Mouse (Mus musculus): ENCODE data around the gene Tll1. TPM values are rescaled to one million over a fixed set of nuclear protein-coding genes. Genes with fewer than 3 reads are reported as not detected.

Tll1 gene
- polyA plus RNA-seq (2015; fragmentation: Nextera tagmentation; extraction: Ambion mirVana) = 1.4 TPM in 2 replicates

DNA sequence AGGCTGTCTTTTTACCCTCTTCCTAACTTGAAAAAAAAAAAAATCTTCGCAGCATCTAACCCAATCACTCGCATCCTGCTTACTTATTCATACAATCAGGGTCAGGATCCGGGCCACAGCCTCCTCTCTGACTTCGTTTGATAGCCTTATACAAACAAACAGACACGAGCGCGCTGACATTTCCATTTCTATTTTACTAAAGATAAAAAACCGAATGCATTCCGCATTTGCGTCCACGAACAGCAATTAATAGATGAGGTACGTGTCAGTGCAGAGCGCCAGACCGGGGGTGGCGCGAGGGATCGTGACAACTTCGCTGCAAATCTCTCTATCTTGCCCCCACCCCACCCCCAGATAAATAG is at the start of gene Tll1:
TSS of gene Tll1 (minus strand) at position 248 of the 362 bp plus-strand sequence.
- WGBS = under 1% methylated on average over 18 of the region's 18 CpGs
- peak within 1 kb of the TSS; percentile 83 for H3K9ac ChIP-seq
- peaks cover 19% of the 10 kb centered on the region; the same call in 1 of the 2 replicates for H3K4me1 ChIP-seq
- 0 out of 2 replicates have a peak within 1 kb of the TSS, but pooled peaks have one; percentile 3 for H3K27ac ChIP-seq (replicated peaks)
- H3K9me3 ChIP-seq = no peaks in the 10 kb centered on the region
- no peaks in the 10 kb centered on the region for H3K36me3 ChIP-seq
- ATAC-seq (ENCODE audit: extremely low read depth, insufficient number of reproducible peaks, low FRiP score, low TSS enrichment) = no peak
- H3K4me3 ChIP-seq = peak within 1 kb of the TSS; percentile 78
- H3K27me3 ChIP-seq (replicated peaks) = 0 out of 2 replicates have a peak, but pooled peaks cover 6% of the 10 kb centered on the region
- peak within 1 kb of the TSS; percentile 100 for H3K4me2 ChIP-seq

DNA sequence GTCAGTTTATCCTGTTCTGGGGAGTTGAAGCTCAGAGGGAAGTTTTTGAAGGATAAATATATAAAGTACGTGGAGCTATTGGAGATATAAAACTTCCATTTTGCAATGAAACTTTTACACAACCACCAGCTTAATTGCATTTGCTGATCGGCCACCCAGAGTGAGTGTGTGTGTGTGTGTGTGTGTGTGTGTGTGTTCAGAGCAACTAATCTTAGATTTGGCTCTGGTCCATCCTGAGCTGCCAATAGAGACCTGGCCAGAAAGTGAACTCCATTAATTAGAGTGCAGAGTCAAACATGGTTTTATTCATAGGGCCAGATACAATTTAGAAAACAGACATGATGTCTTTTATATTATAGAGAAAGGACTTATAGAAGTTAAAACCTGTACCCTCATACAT is 32.6 kb upstream of the Tll1 start:
- ATAC-seq (ENCODE audit: extremely low read depth, insufficient number of reproducible peaks, low FRiP score, low TSS enrichment) = no peak
- Histone ChIP-seq H3K4me3 (no peak overlapping the region), H3K9me3 (no peaks in the 10 kb centered on the region)

DNA sequence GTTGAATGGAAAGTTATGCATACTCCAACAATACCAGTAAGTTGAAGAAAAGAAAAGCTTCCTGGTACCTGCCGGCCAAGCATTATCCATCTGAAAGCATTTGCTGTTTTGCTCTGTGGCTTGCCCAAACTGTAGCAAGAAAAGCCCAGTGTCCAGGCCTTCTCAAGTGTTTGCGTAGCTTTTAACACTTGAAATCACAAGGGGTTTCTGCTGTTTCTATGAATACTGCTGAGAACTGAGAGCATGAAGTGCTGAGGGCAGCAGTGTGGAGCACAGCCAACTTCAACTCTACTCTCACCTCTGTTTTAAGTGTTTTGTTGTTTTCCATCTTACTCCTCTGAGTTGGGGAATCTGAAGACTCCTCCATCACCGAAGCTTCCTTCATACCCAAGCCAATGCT is 15.5 kb upstream of the Tll1 start:
- H3K27me3 ChIP-seq (replicated peaks) = no peaks in the 10 kb centered on the region
- no peak overlapping the region for H3K27ac ChIP-seq (replicated peaks)
- H3K36me3 ChIP-seq = no peaks in the 10 kb centered on the region
- H3K9ac ChIP-seq = no peak overlapping the region
- H3K4me1 ChIP-seq = no peaks in the 10 kb centered on the region
- H3K4me3 ChIP-seq = no peak overlapping the region
- ATAC-seq (ENCODE audit: extremely low read depth, insufficient number of reproducible peaks, low FRiP score, low TSS enrichment) = no peak
- 82% methylated on average over 3 of the region's 3 CpGs for WGBS
- H3K9me3 ChIP-seq = no peaks in the 10 kb centered on the region
- H3K4me2 ChIP-seq = no peak overlapping the region

More for the DNA sequence above, 32.6 kb upstream of the Tll1 start:
- Histone ChIP-seq H3K27me3 (replicated peaks) (no peaks in the 10 kb centered on the region), H3K9ac (no peak overlapping the region), H3K27ac (replicated peaks) (no peak overlapping the region), H3K4me2 (no peak overlapping the region), H3K36me3 (no peaks in the 10 kb centered on the region), H3K4me1 (no peaks in the 10 kb centered on the region)
- WGBS = 71% methylated on average over 2 of the region's 2 CpGs

DNA sequence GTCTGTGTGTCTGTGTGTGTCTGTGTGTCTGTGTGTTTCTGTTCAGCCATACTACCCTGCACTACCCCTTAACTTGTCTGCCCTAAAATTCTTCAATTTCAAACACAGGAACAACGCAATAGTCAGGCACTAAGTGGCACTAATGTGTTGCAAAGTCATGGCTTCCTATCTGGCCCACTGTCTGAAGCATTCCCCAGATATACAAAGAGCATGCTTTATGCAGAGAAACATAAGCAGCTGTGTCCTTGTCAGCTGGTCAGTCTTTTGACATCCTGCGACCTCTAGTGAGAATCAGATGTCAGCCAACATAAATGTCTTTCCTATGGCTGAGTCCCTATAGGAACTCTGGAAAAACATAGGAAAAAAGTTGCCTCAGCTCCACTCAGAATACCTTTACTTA is 11.6 kb upstream of the Tll1 start:
- no peak overlapping the region for H3K27ac ChIP-seq (replicated peaks)
- H3K36me3 ChIP-seq = no peaks in the 10 kb centered on the region
- no peak overlapping the region for H3K4me2 ChIP-seq
- H3K27me3 ChIP-seq (replicated peaks) = no peaks in the 10 kb centered on the region
- no peak overlapping the region for H3K4me3 ChIP-seq
- H3K9ac ChIP-seq = no peak overlapping the region
- WGBS = 43% methylated on average over 2 of the region's 2 CpGs
- no peak for ATAC-seq (ENCODE audit: extremely low read depth, insufficient number of reproducible peaks, low FRiP score, low TSS enrichment)
- no peaks in the 10 kb centered on the region for H3K9me3 ChIP-seq
- H3K4me1 ChIP-seq = no peaks in the 10 kb centered on the region

DNA sequence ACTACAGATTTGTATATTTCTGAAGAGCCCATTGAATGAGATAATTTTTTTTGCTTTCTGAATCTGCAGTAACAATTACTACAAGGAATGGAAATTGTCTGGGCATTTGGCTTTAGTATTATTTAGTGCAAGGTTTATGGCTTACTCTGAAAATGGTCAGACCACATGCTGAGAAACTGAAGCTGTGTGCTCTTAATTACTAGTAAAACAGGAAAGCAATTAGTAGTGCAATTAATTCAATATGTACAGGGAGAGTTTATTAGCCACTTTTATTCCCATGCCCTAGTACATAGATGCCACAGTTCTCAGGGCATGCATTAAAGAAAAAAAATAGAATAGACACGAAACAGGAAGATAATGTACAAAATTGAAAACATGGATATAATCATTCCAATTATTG is 10.2 kb upstream of the Tll1 start:
- H3K27me3 ChIP-seq (replicated peaks) = no peaks in the 10 kb centered on the region
- H3K9me3 ChIP-seq = peaks cover 7% of the 10 kb centered on the region; the same call in 1 of the 2 replicates
- no peak for ATAC-seq (ENCODE audit: extremely low read depth, insufficient number of reproducible peaks, low FRiP score, low TSS enrichment)
- no peak overlapping the region for H3K9ac ChIP-seq
- no peaks in the 10 kb centered on the region for H3K36me3 ChIP-seq
- WGBS = 75% methylated on average over 1 of the region's 1 CpGs
- H3K4me2 ChIP-seq = no peak overlapping the region
- H3K4me3 ChIP-seq = no peak overlapping the region
- no peak overlapping the region for H3K27ac ChIP-seq (replicated peaks)
- H3K4me1 ChIP-seq = no peaks in the 10 kb centered on the region

DNA sequence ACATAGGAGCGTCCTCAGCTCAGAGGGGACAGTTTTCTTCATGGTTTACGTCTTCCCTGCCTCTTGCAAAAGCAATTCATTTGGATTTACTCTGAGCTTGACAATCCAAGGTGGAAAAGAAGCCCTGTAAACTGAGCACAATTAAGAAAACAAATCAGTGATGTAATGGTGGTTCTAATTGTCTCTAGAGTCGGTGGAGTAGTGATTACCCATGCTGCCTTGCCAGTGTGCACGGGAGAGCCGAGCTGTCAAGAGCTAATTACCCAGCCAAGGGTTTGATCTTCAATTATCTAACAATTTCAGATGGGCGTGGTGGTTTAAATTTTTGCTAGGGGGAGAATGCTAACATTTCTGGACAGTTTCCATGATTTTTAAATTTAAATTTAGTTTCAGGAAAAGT is 9.3 kb upstream of the Tll1 start:
- 57% methylated on average over 6 of the region's 6 CpGs for WGBS
- H3K27me3 ChIP-seq (replicated peaks) = no peaks in the 10 kb centered on the region
- H3K9me3 ChIP-seq = peaks cover 7% of the 10 kb centered on the region; the same call in 1 of the 2 replicates
- H3K27ac ChIP-seq (replicated peaks) = no peak overlapping the region
- no peak overlapping the region for H3K4me2 ChIP-seq
- no peak overlapping the region for H3K4me3 ChIP-seq
- no peak overlapping the region for H3K9ac ChIP-seq
- no peaks in the 10 kb centered on the region for H3K4me1 ChIP-seq
- no peaks in the 10 kb centered on the region for H3K36me3 ChIP-seq
- ATAC-seq (ENCODE audit: extremely low read depth, insufficient number of reproducible peaks, low FRiP score, low TSS enrichment) = no peak

DNA sequence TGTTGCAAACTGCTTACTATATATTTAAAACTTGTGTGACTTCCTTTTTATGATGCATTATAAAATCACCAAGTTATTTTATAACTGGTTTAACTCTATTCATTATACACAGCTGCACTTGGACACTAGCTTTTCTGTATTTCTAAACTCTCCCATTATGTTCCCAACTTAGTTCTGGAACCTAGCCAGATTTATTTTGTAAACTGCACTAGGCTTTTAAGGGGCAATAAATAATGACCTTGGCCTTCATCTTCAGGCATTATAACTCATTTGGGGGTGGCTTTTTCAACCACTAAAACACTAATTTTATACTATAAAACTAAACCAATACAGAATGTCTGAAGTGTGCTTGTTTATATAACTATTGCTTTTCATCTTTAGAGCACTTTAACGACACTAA is 8.8 kb upstream of the Tll1 start:
- WGBS = 54% methylated on average over 1 of the region's 1 CpGs
- ATAC-seq (ENCODE audit: extremely low read depth, insufficient number of reproducible peaks, low FRiP score, low TSS enrichment) = no peak
- no peak overlapping the region for H3K27ac ChIP-seq (replicated peaks)
- no peak overlapping the region for H3K4me3 ChIP-seq
- no peaks in the 10 kb centered on the region for H3K4me1 ChIP-seq
- no peaks in the 10 kb centered on the region for H3K36me3 ChIP-seq
- no peak overlapping the region for H3K9ac ChIP-seq
- no peak overlapping the region for H3K4me2 ChIP-seq
- H3K9me3 ChIP-seq = peaks cover 7% of the 10 kb centered on the region; the same call in 1 of the 2 replicates
- no peaks in the 10 kb centered on the region for H3K27me3 ChIP-seq (replicated peaks)

DNA sequence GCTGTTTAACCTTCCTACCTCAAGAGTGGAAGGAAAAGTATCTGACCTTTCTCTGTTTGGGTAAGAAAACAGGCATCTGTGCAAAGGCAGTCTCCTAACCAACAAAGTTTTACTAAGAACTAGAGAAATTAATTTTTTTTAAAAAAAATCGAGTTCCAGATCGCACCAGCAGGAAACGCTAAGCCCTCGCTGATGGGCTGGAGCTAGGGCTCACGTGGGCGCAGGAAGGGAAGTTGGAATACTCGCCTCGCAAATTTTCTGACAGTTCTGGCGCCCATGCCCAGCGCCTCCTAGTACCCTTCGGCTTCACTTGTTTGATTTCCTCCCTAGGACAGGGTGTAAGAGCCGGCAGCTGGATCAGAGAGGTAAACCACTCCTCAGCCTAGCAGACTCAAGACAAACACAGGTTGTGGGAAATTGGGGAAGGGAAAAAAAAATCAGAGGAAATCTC is 365 bp upstream of the Tll1 start:
- Histone ChIP-seq H3K4me3 (peak overlapping the region; percentile 78), H3K27ac (replicated peaks) (0 out of 2 replicates have a peak overlapping the region, but pooled peaks have one; percentile 3), H3K9me3 (no peaks in the 10 kb centered on the region), H3K4me1 (peaks cover 19% of the 10 kb centered on the region; the same call in 1 of the 2 replicates), H3K4me2 (peak overlapping the region; percentile 100), H3K27me3 (replicated peaks) (0 out of 2 replicates have a peak, but pooled peaks cover 6% of the 10 kb centered on the region), H3K36me3 (no peaks in the 10 kb centered on the region), H3K9ac (peak overlapping the region; percentile 83)
- no peak for ATAC-seq (ENCODE audit: extremely low read depth, insufficient number of reproducible peaks, low FRiP score, low TSS enrichment)
- under 1% methylated on average over 12 of the region's 12 CpGs for WGBS

DNA sequence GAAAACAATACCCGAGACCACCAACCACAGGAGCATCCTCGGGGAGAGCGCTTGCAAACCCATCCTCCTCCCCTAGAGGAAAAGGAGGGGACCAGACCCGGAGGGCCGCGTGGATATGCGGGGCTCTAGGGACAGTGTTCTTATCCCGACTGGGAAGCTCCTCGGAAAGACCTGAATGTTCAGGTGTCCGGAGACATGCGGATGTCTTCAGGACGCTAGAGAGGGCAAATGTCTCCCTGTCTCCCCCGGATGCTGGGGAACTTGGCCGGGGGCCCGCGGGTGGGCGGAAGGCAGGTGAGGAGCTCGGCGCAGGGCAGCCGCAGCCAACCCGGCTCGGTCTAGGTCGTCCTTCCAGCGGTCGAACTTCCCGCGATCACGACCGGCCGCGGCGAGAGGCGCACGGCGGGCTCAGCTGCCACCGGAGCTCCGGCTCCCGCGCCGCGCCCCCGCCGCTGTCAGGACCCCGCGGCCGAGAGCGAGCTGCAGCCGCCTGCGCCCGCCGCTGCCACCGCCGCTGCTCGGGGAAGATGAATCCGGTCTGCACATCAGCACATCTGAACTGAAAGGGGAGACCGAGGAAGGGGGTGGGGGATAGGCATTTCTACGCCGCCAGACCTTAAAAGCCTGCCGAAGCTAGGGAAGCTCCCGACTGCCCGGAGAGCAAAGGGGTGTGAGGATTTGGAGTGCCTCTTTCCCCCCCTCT is 599 bp downstream of the Tll1 start:
- Histone ChIP-seq H3K9me3 (no peaks in the 10 kb centered on the region), H3K9ac (peak overlapping the region; percentile 83), H3K27ac (replicated peaks) (no peak overlapping the region), H3K4me1 (peaks cover 19% of the 10 kb centered on the region; the same call in 1 of the 2 replicates), H3K4me2 (peak overlapping the region; percentile 100), H3K36me3 (no peaks in the 10 kb centered on the region), H3K4me3 (peak overlapping the region; percentile 78), H3K27me3 (replicated peaks) (0 out of 2 replicates have a peak, but pooled peaks cover 6% of the 10 kb centered on the region)
- ATAC-seq (ENCODE audit: extremely low read depth, insufficient number of reproducible peaks, low FRiP score, low TSS enrichment) = peak; percentile 42; the same call in 1 of the 2 replicates
- WGBS = under 1% methylated on average over 61 of the region's 61 CpGs

DNA sequence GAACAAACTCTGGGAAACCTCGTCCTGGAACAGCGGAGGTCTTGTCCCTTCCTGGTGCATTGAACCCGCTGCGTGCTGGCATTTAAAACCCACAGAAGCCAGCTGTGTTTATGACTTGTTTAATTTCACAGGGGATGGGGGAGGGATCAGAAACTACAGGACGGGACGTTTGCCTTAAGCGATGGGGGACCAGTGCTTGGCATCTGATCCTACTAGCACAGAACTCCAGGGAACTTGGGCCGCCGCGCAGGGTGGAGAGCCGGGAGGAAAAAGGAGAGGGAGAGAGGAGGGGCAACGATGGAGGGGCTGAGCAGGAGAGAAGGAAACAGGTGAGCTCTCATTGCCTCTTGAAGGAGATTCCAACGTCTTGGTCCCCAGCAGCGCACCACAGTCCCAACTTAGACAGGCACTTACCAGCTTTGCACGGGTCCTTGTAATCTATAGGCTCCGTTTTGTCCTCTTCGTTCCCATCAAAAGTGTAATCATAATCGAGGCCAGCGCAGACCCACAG is 1.2 kb downstream of the Tll1 start:
- no peak for ATAC-seq (ENCODE audit: extremely low read depth, insufficient number of reproducible peaks, low FRiP score, low TSS enrichment)
- under 1% methylated on average over 19 of the region's 19 CpGs for WGBS
- Histone ChIP-seq H3K4me1 (peaks cover 19% of the 10 kb centered on the region; the same call in 1 of the 2 replicates), H3K4me3 (peak overlapping the region; percentile 78), H3K27ac (replicated peaks) (no peak overlapping the region), H3K27me3 (replicated peaks) (0 out of 2 replicates have a peak, but pooled peaks cover 6% of the 10 kb centered on the region), H3K9ac (peak overlapping the region; percentile 83), H3K9me3 (no peaks in the 10 kb centered on the region), H3K36me3 (no peaks in the 10 kb centered on the region), H3K4me2 (peak overlapping the region; percentile 100)

DNA sequence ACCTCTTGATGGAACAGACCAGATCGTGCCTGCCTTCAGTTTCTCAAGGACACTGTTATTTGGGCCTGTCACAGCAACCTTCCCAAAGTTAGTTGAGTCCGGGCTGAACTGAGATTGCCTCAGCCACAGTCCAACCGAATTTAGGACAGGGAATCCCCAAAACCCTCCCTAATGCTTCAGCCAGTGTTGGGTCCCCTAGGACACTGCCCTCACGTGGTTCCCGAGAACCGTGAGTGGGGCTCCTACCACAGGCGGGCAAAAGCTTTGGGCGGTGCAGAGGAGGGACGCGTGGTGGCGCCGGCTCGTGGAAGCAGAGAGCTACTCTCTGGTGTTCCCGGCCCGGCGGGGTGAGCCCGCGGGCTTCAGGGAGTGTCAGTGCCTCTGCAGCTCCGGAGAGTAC is 1.9 kb downstream of the Tll1 start:
- Histone ChIP-seq H3K4me2 (peak overlapping the region; percentile 100), H3K9me3 (no peaks in the 10 kb centered on the region), H3K4me3 (peak overlapping the region; percentile 78), H3K9ac (peak overlapping the region; percentile 83), H3K4me1 (peaks cover 19% of the 10 kb centered on the region; the same call in 1 of the 2 replicates), H3K27me3 (replicated peaks) (0 out of 2 replicates have a peak, but pooled peaks cover 6% of the 10 kb centered on the region), H3K36me3 (no peaks in the 10 kb centered on the region), H3K27ac (replicated peaks) (no peak overlapping the region)
- ATAC-seq (ENCODE audit: extremely low read depth, insufficient number of reproducible peaks, low FRiP score, low TSS enrichment) = no peak
- 2% methylated on average over 19 of the region's 19 CpGs for WGBS
